Mouse (Mus musculus) forebrain, postnatal 0 days (tissue): ENCODE data around the gene Majin. TPM values are rescaled to one million over a fixed set of nuclear protein-coding genes. Genes with fewer than 3 reads are reported as not detected.

ENCODE experiments used
- ATAC-seq: fragments of 200-750 bp; cut with Nextera tagmentation; 2 replicates; pipeline ENCODE4 v1.8.0; 2017; ENCODE audit warnings: mild to moderate bottlenecking, moderate library complexity
- DNase-seq: peaks from one replicate; pipeline ENCODE4 v3.0.0-alpha.2; 2015
- H3K27ac ChIP-seq: fragments of 300-500 bp; sonication (generic); 2 replicates; pipeline ENCODE4 v1.5.1; 2014; ENCODE audit warnings: low read depth, mild to moderate bottlenecking, antibody characterized with exemption, low read length, moderate library complexity, mixed read lengths
- H3K27me3 ChIP-seq: fragments of 300-500 bp; sonication (generic); 2 replicates; pipeline ENCODE4 v1.6.1; 2014; ENCODE audit warnings: mild to moderate bottlenecking, low read length, mixed read lengths; ENCODE audit not compliant: insufficient read depth
- H3K36me3 ChIP-seq: fragments of 300-500 bp; sonication (generic); 2 replicates; pipeline ENCODE4 v1.6.1; 2014; ENCODE audit warnings: mild to moderate bottlenecking, moderate library complexity; ENCODE audit not compliant: insufficient read depth
- H3K4me1 ChIP-seq: fragments of 300-500 bp; sonication (generic); 2 replicates; pipeline ENCODE4 v1.6.1; 2014; ENCODE audit warnings: antibody characterized with exemption; ENCODE audit not compliant: insufficient read depth
- H3K4me2 ChIP-seq: fragments of 300-500 bp; sonication (generic); 2 replicates; pipeline ENCODE4 v1.6.1; 2014; ENCODE audit warnings: low read depth, mild to moderate bottlenecking, moderate library complexity
- H3K4me3 ChIP-seq: fragments of 300-500 bp; sonication (generic); 2 replicates; pipeline ENCODE4 v1.5.1; 2014; ENCODE audit warnings: low read depth, low read length, mixed read lengths
- H3K9ac ChIP-seq: fragments of 300-500 bp; sonication (generic); 2 replicates; pipeline ENCODE4 v1.6.1; 2014; ENCODE audit warnings: mild to moderate bottlenecking
- H3K9me3 ChIP-seq: fragments of 300-500 bp; sonication (generic); 2 replicates; pipeline ENCODE4 v1.6.1; 2016; ENCODE audit warnings: low read length
- CTCF ChIP-seq: sonication (generic); IDR thresholded peaks from 2 replicates; pipeline ENCODE4 v1.5.1; 2016; ENCODE audit warnings: antibody characterized with exemption, control low read depth, low read depth
- WGBS: fragments of 180-500 bp; shearing (Covaris S2); extraction: QIAGEN DNeasy Blood & Tissue Kit; methylation state at CpG from one replicate; pipeline ENCODE4 v1.1.7; 2014; 5-methylcytosine and 5-hydroxymethylcytosine counted together
- polyA plus RNA-seq: library from polyadenylated mRNA; unstranded; fragments of >200 nt; fragmentation: Nextera tagmentation; extraction: Ambion mirVana; gene quantifications from 2 replicates; pipeline ENCODE4 v1.2.1, GENCODE M21; 2015
- total RNA-seq: library from RNA; depleted of rRNA; stranded (reverse); fragments of >200 nt; gene quantifications from 2 replicates; pipeline ENCODE4 v1.2.3, GENCODE M21; 2014

Majin gene
- total and polyA plus RNA-seq, 2 experiments from 2014 or later = not detected

GRCm38 (mm10) chr19:6155174-6155573 is 29.0 kb upstream of the Majin start:
- H3K9ac ChIP-seq = no peak overlapping the region
- no peak for DNase-seq
- no peaks in the 10 kb centered on the region for H3K36me3 ChIP-seq
- H3K4me3 ChIP-seq = no peak overlapping the region
- H3K27ac ChIP-seq = no peak overlapping the region
- no peak overlapping the region for H3K4me2 ChIP-seq
- H3K27me3 ChIP-seq = no peaks in the 10 kb centered on the region
- no peaks in the 10 kb centered on the region for H3K4me1 ChIP-seq
- no peak for ATAC-seq
- WGBS = 87% methylated on average over 9 of the region's 9 CpGs
- no peak for TF ChIP-seq CTCF
- H3K9me3 ChIP-seq = no peaks in the 10 kb centered on the region

DNA sequence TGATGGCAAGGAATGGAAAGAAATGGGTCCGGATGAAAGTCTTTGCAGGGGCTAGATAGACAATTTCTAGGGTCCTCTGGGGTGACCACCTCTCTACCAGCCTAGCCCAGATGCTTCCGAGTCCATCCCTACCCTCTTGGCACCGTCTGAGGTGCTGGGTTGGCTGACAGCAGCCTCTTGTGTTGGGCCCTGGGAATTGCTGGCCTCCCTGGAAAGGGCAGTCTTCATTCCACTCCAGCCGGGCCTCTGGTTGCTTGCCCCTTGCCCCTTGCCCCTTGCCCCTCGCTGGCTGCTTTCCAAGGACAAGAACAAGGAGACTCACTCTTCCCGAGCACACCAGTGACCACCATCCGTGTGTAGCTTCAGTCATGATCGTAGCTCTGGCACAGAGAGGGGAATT is 27.8 kb upstream of the Majin start:
- H3K4me3 ChIP-seq = no peak overlapping the region
- no peak overlapping the region for H3K27ac ChIP-seq
- no peak overlapping the region for H3K9ac ChIP-seq
- H3K9me3 ChIP-seq = no peaks in the 10 kb centered on the region
- ATAC-seq = no peak
- DNase-seq = no peak
- no peak overlapping the region for H3K4me2 ChIP-seq
- 0 out of 2 replicates have a peak, but pooled peaks have one; percentile 15 for TF ChIP-seq CTCF
- H3K36me3 ChIP-seq = no peaks in the 10 kb centered on the region
- 70% methylated on average over 8 of the region's 8 CpGs for WGBS
- H3K27me3 ChIP-seq = no peaks in the 10 kb centered on the region
- no peaks in the 10 kb centered on the region for H3K4me1 ChIP-seq

DNA sequence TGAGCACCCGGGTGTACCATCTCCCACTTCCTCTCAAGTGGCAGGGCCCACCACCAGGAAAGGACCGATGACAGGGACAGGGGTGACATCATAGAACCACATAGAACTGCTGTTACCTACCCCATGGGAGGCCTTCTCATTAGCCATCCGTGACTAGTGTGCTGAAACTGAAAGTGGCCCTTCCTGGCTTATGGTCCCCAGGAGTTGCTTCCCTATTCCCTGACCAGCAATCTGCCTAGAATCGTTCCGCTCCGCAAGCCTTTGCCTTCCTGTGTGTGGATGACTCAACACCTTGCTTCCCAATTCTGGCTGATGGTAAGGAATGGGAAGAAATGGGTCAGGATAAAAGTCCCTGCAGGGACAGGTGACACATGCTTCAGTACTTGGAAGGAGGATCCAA is 27.0 kb upstream of the Majin start:
- Histone ChIP-seq H3K27me3 (no peaks in the 10 kb centered on the region), H3K9ac (no peak overlapping the region), H3K4me3 (no peak overlapping the region), H3K4me1 (no peaks in the 10 kb centered on the region), H3K36me3 (no peaks in the 10 kb centered on the region), H3K9me3 (no peaks in the 10 kb centered on the region), H3K4me2 (no peak overlapping the region), H3K27ac (no peak overlapping the region)
- TF ChIP-seq CTCF = no peak
- 83% methylated on average over 6 of the region's 6 CpGs for WGBS
- ATAC-seq (no peak), DNase-seq (no peak)

DNA sequence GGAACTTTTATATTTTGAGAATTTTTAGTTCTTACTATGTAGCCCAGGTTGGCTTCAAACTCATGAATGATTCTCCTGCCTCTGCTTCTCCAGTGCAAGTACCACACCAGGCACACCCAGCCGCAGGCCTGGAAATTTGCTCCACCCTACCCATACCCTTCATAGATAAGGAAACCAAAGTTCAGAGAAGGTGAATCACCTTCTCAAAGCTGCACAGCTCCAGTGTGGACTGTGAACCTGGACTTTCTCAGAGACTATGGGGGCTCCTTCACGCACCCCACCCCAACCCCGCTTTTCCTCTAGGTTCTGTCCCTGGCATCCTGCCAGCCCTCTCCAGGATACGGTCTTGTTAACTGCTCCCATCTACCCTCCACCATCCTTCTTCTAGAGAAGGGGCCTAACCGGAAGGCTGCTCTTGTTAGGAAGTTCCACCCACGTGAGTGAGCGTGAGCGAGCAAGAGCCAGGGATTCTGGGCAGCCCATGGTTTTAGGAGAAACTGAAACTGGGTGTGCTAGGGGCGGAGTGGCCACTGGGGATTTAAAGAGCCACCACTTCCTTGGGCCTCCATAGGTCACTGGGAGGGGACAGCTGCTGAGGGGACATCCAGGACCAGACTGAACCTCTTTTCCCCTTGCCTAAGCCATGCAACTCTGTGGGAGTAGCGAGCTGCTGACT is 20.2 kb upstream of the Majin start:
- no peak for TF ChIP-seq CTCF
- no peak overlapping the region for H3K27ac ChIP-seq
- no peaks in the 10 kb centered on the region for H3K9me3 ChIP-seq
- no peak overlapping the region for H3K4me3 ChIP-seq
- no peaks in the 10 kb centered on the region for H3K27me3 ChIP-seq
- no peaks in the 10 kb centered on the region for H3K36me3 ChIP-seq
- H3K4me1 ChIP-seq = no peaks in the 10 kb centered on the region
- H3K9ac ChIP-seq = no peak overlapping the region
- DNase-seq (no peak), ATAC-seq (no peak)
- no peak overlapping the region for H3K4me2 ChIP-seq
- 59% methylated on average over 10 of the region's 10 CpGs for WGBS

GRCm38 (mm10) chr19:6166750-6167149 is 17.4 kb upstream of the Majin start:
- TF ChIP-seq CTCF = no peak
- DNase-seq = no peak
- Histone ChIP-seq H3K4me1 (no peaks in the 10 kb centered on the region), H3K27ac (no peak overlapping the region), H3K27me3 (no peaks in the 10 kb centered on the region), H3K4me3 (no peak overlapping the region), H3K9me3 (no peaks in the 10 kb centered on the region), H3K9ac (no peak overlapping the region), H3K36me3 (no peaks in the 10 kb centered on the region), H3K4me2 (no peak overlapping the region)
- WGBS = 78% methylated on average over 4 of the region's 4 CpGs
- ATAC-seq = no peak

GRCm38 (mm10) chr19:6171215-6171614 is 13.0 kb upstream of the Majin start:
- no peak overlapping the region for H3K27ac ChIP-seq
- no peaks in the 10 kb centered on the region for H3K4me1 ChIP-seq
- H3K9ac ChIP-seq = no peak overlapping the region
- no peaks in the 10 kb centered on the region for H3K27me3 ChIP-seq
- H3K36me3 ChIP-seq = no peaks in the 10 kb centered on the region
- no peak for TF ChIP-seq CTCF
- DNase-seq (no peak), ATAC-seq (no peak)
- WGBS = 86% methylated on average over 8 of the region's 8 CpGs
- no peak overlapping the region for H3K4me2 ChIP-seq
- H3K9me3 ChIP-seq = no peaks in the 10 kb centered on the region
- no peak overlapping the region for H3K4me3 ChIP-seq

GRCm38 (mm10) chr19:6174771-6175170 is 9.4 kb upstream of the Majin start:
- peak; percentile 11 for DNase-seq
- Histone ChIP-seq H3K36me3 (no peaks in the 10 kb centered on the region), H3K9me3 (no peaks in the 10 kb centered on the region), H3K4me2 (no peak overlapping the region), H3K4me1 (no peaks in the 10 kb centered on the region), H3K27me3 (no peaks in the 10 kb centered on the region), H3K4me3 (no peak overlapping the region), H3K9ac (no peak overlapping the region), H3K27ac (no peak overlapping the region)
- 44% methylated on average over 5 of the region's 5 CpGs for WGBS
- ATAC-seq = peak; percentile 27; the same call in 1 of the 2 replicates
- no peak for TF ChIP-seq CTCF
